Mouse (Mus musculus) activated CD4-positive, CD25-positive, alpha-beta regulatory T cell, adult 4 months (primary cell): ENCODE results near the gene Mvb12b. TPM values are rescaled to one million over a fixed set of nuclear protein-coding genes. Genes with fewer than 3 reads are reported as not detected.
"Not testable (repeated sequence)": the region's sequence is repeated elsewhere in the genome, so short reads cannot be mapped to it uniquely, and the experiment has no call there.

ENCODE experiments used
- ATAC-seq: one replicate; pipeline ENCODE4 v1.8.0; 2017
- polyA plus RNA-seq, 2 experiments: library from polyadenylated mRNA; unstranded; fragments of 100-300 nt; shearing (Covaris generic); gene quantifications; one replicate each; pipeline ENCODE4 v1.2.1; 2017

The Mvb12b gene
- 1 to 10 TPM; 1.4 to 2.3 TPM for polyA plus RNA-seq

DNA sequence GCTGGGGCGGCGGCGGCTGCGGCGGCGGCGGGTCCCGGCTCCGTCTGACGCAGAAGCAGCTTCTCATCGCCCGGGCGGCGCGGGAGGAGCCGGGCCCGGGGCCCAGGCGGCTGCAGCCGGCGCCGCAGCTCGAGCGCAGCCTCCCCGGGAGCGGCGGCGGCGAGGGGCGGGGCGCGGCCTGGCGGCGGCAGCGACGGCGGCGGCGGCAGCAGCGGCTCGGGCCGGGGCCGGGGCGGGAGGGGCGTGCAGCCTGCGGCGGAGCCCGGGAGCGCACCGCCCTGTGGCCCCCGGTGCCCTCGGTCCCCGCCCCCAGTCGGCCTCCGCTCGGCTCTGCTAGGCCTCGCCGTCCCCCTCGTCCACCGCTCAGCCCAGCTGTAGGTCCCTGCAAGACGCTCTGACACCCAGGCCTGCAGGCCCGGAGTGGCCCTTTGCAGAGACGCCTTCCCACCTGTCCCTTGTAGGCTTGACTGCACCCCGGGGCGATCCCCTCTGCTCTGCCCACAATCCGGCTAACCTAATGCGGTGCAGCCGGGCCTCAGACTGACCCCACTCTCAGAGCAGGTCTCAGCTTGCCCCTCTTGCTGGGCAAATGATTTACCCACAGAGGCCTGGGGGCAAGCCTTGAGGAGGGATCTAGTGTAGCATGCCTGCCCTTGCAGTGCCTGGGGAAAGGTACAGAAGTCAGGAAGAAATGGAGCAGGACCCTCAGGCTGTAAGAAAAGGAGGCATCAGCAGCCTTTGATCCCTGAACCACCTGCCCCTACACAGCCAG, at the start of gene Mvb12b:
Gene Mvb12b (minus strand): TSS at position 619 of the 772 bp plus-strand sequence.
- no peak for ATAC-seq

DNA sequence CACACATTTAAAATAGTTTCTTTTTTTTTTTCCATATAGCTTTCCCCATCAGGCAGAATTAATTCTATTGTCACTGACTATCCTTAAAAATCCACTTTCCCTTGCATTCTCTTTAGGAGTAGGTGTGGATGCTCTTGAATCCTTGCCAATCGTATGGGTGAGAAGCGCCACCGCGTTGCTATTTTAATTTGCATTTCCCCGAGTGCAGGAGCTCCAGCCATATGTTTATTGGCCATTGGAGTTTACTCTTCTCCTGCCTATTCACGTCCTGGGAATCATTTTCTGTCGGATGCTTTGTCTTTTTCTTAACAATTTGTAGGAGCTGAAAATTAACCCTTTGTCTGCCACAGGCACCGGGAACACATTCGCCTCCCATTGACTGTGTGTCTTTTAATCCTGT, 48.0 kb upstream of the Mvb12b start:
- ATAC-seq = no peak

DNA sequence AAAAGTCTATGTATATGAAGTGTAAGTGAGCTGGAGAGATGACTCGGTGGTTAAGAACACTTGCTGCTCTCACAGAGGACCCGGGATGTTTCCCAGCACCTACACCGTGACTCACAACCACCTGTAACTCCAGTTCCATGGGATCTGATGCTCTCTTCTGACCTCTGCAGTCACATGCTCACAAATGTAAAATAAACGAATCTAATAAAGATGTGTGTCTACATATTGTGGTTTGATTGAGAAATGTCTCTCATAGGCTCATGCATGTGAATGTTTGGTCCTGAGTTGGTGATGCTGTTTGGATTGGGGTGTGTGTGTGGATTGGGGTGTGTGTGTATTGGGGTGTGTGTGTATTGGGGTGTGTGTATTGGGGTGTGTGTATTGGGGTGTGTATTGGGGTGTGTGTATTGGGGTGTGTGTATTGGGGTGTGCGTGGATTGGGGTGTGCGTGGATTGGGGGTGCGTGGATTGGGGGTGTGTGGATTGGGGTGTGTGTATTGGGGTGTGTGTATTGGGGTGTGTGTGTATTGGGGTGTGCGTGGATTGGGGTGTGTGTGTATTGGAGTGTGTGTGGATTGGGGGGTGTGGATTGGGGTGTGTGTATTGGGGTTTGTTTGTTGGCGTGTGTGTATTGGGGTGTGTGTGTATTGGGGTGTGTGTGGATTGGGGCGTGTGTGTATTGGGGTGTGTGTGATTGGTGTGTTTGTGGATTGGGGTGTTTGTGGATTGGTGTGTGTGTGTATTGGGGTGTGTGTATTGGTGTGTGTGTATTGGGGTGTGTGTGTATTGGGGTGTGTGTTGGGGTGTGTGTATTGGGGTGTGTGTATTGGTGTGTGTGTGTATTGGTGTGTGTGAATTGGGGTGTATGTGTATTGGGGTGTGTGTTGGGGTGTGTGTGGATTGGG, 46.1 kb upstream of the Mvb12b start:
- ATAC-seq = no peak

DNA sequence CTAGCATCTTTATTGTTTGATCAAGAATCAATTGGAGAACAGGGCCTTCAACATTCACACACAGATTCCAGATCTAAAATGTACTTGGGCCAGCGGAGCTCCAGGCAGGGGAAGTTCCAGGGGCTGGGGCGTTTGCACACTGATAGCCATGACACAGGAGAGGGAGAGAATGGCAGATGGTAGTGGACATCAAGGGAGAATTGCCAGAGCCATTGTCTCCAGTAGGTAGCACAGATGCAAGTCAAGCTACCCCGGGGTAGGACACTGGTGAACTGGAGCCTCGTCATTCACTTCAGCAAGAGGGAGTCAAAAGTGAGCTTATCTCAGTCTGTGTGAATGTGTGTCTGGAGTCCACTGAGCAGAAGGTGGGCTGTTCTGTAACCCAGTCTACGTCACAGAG, 43.4 kb upstream of the Mvb12b start:
- ATAC-seq = no peak

DNA sequence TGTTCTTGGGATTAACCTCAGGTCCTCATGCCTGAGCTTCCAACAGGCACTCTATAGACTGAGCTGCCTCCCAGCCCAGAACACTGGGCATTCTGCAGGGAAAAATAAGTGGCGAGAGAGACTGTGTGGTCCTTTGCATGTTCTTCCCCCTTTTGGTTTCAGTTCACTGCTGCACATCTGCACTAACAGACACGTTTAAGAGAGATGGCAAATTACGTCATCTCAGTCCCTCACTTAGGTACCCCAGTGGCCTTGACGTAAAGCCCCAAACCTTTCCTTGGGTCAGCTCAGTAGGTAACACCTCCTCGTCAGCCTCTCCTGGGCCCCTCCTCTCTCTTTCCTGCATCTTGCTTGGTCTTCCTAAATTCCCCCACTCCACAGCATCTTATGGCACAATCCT, 37.5 kb upstream of the Mvb12b start:
- ATAC-seq = no peak

DNA sequence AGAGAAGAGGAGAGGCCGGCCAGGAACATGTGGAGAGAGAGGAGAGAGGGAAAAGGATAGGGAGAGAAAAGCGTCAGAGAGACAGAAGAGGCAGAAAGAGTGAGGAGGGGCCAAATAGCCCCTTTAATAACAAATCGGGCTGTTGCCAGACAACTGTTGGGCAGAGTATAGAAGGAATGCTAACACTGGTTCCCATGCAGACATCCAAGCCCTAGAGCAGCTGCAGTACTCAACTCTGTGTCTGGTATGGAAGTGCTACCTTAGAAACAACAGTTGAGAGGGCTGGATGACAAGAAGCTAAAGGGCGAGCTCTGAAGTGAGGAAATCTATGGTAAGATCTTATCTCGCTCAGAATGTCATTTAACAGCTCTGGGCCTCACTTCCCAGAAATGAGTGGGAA, 35.7 kb upstream of the Mvb12b start:
- ATAC-seq = no peak

DNA sequence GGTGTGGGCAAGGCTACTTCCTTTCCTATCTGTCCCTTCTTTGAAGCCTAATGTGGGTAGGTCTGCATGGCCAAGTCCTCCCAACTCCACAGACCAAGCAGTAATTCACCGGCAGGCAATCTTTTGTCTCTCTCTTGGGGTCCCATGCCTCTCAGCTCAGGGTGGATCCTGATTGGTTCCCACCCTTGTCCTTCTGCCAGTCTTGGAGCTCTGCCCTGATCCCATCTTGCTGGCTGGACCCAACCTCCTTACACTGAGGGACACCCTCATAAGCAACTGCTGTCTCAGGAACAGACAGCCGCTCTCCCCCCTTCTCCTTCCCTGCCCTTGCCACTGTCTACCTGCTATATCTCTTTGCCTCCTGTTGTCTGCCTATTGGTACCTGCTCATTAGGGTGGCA, 34.7 kb upstream of the Mvb12b start:
- ATAC-seq = no peak

DNA sequence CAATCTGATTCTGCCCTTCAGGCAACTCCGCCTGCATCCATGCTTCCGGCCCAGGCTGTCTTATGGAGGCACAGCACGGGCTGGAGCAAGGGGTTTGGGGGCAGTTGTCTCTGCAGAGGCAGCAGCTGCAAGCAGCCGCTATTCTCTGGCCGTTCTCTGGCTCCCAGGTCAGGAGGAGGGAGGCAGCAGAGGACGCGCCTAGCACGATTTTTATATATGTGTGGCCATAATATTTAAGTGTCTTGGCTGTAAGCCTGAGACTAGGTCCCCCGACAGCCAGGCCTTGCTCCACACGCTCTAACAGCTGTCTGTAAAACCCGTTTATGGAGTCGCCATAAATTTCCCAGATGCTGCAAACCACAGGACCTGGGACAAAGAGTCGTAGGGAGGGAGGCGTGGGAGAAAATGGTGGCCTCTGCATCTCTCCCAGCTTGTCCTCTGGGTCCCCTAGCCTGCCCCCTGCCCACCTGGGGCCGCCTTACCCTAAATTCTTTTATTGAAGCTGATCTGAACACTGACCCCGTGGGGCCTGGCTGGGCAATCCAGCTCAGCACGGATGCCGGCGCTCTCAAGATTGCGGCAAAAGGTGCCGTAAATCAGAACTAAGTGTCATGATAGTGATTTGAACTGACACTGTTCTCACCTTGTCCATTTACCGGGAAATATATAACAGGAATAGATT, 32.3 kb upstream of the Mvb12b start:
- no peak for ATAC-seq

DNA sequence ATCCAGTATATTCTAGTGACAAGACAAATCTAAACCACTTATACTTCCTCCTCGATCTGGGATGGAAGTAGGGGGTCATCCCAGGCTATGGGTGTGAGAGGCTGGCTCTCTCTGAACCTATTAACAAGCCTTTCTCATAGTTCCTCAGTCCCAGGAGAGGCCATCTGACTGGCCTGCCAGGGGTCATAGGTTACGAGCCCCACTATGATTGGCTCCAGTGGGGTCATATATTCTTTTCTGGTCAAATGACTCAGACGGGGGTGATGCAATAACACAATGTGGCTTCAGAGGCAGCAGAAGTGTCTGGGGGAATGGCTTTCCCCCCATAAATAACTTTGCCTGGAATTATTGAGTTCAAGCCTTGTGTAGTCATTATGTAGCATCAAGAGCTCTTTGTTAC, 31.1 kb upstream of the Mvb12b start:
- ATAC-seq = no peak

DNA sequence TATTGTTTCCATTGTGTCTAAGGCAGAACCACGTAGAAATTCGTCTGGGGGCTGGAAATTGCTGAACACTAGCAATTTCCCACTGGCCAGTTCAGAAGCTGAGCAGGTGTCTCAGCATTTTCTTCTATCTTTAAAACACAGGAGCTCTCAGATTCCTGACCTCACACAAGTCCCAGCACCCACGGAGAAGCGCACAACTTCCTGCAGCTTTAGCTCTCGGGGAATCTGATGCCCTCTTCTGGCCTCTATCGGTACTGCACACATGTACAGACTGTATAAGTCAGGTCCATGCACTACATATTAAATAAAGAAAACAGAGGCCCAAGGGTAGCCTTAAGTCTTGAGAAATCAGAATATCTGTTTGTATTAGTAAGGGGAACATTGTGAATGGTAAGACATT, 30.6 kb upstream of the Mvb12b start:
- ATAC-seq = no peak

DNA sequence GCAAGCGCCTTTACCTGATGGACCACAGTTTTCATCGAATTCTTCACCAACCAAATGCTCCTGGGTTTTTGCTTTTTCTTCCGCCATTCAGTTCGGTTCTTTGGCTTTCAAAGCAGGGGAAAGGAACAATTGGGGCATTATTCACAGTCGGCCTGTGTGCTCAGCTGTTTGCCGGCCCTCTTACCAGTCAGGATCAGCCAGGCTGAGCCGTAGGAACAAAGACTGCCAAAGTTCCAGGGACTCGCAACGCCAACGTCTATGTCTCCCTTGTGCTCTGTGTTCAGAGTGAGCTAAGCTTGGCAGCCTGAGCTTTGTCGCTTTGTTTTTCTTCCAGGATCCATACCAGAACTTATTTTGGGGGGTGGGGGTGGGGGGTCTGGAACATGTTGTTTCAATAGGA, 28.9 kb upstream of the Mvb12b start:
- ATAC-seq = no peak

DNA sequence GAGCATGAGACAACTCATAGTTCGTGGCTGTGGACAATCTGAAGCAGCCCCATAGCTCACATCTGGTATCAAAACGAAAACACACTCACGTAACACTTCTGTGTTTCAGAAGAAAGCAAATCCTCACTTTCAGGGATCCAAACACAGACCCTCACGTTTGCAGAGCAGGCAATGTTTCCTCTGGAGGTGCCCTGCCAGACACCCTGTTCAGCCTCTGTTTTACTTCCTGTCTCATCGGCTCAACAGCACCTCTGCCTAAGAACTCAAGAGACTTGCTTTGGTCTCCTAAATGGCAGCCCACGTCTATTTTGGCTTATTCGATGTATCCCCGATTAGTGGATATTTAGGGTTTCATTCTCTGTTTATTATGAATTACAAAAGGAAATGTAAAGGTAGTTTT, 27.3 kb upstream of the Mvb12b start:
- no peak for ATAC-seq

DNA sequence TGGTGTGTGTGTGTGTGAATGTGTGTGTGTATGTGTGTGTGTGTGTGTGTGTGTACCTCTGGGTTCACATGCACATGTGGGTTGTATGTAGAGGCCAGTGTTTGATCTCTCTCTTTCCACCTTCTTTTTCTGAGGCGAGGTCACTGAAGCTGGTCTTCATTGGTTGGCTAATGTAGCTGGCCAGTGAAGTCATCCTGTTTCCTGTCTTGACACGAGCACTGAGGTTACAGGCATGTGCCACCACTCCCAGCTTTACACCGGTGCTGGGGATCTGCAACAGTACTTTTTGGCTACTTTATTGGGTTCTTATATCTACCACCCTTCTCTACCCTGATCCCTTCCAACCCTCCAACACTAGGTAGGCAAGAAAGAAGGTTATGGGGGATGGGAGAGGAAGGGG, 26.6 kb upstream of the Mvb12b start:
- peak; percentile 47 for ATAC-seq

DNA sequence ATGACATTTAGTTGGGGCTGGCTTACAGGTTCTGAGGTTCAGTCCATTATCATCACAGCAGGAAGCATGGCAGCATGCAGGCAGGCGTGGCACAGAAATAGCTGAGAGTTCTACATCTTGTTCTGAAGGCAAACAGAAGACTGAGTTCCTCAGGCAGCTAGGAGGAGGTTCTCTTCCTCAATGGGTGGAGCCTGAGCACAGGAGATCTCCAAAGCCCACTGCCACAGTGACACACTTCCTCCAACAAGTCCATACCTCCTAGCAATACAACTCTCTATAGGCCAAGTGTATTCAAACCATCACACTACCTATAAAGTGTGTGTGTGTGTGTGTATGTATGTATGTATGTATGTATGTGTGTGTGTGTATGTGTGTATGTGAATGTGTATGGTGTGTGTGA, 25.9 kb upstream of the Mvb12b start:
- not testable (repeated sequence) for ATAC-seq

DNA sequence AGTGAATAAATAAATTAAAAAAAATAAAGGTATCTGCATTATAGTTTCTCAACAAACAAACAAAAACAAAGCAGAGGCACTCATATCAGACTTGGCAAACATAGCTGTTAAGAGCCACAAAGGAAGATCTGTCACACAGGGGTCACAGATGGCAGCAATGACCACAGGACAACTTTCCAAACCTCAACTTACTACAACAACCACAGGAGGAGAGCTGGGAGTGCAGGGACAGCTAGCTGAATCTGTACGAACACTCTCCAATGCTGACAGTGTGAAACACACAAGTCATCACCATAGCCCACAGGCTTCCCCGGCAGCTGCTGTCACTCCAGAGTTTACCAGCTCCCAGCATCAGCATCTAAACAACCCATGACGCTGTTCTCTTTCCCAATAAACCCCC, 25.0 kb upstream of the Mvb12b start:
- no peak for ATAC-seq

DNA sequence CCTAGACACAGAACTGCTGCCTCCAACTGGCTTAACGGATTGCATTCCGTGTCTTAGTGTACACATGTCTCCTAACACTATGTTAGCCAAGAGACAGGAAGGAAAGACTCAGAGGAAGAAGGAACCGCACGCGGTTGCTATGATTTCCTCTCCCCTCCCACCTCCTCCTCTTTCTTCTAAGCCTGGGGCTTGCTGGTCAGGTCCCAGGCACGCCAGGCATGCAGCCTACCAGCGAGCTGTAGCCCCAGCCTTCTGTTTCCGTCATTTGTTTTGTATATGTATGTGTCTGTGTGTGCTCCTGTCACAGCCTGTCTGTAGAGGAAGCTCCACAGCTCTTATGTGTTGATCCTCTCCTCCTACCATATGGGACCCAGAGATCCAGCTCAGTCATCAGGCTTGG, 20.6 kb upstream of the Mvb12b start:
- ATAC-seq = peak; percentile 99

DNA sequence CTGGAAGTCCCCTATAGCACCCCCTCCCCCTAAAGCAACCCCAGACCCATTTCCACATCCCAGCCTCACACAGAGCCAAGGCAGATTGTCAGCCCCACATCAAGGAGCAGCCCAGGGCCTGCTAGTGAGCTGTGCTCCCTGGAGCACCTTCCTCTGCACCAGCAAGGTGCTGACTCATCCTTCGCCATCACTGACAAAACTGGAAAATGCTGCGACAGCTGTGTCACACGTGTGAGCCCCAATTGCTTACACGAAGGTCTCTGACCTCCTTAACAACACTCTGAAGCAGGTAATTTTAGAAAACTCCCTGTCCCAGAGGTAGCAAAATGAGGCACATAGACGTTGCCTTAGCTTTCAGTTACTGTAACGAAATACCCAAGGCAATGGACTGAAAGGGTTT, 19.4 kb upstream of the Mvb12b start:
- no peak for ATAC-seq

DNA sequence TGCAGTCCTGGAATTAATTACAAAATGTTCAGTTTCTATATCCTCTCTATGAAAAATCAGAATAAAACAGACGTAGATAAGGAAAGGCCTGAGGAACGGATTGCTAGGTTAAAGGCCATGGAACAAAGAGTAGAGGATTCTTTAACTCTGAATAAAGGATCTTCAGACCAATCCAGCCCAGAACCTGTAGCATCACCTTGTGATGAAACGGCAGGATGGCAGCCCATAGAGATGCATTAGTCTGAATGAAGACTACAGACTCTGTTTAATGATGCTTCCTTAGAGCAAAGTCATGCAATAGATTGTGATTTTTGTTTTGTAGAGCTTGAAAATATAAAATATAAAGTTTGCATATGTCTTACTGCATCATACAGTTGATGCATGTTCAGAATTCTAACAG, 8.1 kb upstream of the Mvb12b start:
- ATAC-seq = no peak

DNA sequence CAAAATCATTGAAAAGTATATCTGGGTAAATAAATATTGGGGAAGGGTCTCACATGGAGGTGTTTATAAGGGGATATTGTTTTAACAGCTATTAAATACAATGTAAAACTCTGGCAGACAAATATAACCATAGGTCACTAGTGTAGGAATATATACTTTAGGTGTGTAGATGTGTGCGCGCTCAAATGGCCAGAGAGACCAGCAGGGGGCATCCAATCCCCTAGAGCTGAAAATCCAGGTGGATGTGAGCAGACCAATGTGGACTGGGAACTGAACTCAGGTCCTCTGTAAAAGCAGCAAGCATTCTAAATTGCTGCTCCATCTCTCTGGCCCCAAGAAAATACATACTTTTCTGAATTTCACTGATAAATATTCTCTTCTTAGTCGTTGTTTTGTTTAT, 5.4 kb upstream of the Mvb12b start:
- ATAC-seq = no peak

DNA sequence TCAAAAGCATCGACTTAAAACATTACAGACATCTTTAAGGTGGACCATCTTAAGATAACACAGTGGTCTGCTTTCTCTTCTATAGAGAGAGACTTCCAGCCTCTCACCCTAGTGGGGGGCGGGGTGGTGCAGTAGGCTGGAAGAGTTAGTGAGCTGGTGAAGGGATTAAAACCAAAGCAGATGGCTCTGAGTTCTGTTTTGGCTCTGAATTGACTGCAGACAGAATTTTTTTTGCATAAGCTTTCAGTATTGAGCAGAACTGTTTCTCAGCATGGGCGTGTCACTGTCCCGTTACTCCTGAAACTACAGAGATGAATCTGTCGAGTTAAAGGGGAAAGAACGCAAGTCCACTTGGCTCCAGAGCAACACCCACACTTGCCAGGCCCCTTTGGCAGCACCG, 4.6 kb upstream of the Mvb12b start:
- ATAC-seq = no peak

DNA sequence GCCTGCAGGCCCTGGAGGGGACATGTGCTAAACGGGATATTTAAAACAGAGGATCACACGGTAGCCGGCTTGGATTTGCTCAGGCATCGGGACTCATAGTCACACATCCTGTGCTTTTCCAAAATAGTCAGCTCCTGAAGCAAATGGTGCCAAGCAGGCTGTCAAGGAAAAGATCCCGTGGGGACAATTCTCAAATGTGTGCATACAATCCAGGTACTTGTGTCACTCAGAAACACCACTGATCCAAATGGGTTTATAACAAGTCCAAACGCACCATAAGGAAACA, 297 bp upstream of the Mvb12b start:
- ATAC-seq = no peak

DNA sequence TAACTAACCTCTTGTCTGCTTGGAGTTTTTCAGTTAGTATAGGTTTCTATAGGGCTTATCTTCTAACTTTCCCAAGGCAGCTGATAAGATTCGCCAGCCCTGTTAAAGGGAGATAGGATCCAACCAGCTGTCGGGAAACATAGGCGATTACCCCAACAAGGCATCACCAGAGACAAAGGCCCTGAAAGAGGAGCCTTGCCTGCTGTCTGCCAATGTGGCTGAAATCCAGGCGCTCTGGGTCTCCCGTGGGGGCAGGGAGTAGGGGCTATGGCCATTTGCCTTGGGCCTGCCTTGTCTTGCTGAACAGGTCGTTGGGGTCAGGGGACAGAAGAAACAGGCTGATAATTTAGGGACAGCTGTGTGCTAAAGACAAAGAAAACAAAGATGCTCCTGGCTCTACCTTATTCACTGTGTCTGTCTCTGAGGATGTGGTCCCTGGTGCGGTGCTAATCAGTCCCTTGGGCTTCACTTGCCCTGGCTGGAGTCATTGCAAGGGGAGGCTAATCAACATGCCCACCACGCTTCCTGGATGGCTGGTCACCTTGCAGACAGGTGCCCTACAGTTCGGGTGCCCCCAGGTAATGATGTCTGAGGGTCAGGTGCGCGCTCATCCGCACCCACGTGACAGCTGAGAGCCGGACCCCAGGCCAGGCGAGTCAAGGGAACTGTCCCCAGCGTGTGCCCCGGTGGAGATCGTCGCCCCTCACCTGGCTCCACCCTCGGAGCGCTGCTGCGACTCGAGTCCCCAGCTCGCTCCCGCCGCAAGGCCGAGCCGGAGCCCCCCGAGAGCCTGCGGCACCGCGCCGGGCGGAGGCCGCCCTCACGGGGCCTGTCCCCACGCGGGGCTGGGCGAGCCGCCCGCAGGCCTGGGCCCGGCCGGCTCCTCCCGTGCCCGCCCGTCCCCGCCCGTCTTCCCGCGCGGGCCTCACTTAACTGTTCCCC, 1.1 kb downstream of the Mvb12b start:
- peak; percentile 50 for ATAC-seq

DNA sequence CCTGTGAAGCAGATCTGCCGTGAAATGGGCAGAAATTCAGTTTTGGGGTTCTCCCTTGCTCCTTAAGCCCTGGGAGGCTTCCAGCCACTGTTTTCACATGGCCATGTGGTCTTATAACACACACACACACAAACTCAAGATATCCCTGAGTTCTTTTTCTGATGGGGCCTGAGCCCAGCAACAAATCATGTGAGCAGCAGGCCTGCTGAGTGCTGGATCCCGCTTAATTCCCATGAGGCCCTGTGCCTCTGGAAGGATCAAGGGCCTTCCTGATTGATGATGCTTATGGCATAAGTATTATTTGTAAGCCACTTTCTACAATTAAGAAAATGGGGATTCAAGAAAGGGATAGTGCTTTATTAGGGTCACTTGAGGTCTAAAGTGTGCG, 2.5 kb downstream of the Mvb12b start:
- ATAC-seq = no peak
